Mouse (Mus musculus) E14TG2a.4 (cell line): ENCODE data around the gene Nrgn.

Experiments
- CTCF ChIP-seq: conservative IDR thresholded peaks from 2 replicates; pipeline ENCODE4 v1.5.1; 2014; ENCODE audit warnings: low read length
- NANOG ChIP-seq: IDR thresholded peaks from 2 replicates; pipeline ENCODE4 v1.6.1; 2014; ENCODE audit warnings: borderline replicate concordance, low read length, mixed read lengths
- POU5F1 ChIP-seq: IDR thresholded peaks from 2 replicates; pipeline ENCODE4 v1.6.1; 2014; ENCODE audit warnings: low read length, borderline replicate concordance

DNA sequence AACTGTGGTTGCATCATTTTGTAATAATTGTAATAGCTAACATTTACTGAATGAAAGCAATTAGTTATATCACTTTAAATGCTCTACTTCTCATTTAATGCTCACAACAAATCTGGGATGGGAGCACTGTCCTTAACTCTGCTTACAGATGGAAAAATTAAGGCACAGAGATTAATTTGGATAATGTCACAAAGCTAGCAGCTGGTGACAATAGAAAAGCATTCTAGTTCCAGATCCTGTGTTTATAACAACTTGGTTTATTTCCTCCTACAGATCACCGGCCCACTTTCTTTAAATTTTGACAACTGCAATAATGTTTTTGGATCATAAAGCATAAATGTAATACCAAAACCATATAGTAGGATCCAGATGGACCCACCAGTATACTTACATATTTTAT is 46.7 kb downstream of the Nrgn start:
- TF ChIP-seq CTCF (no peak), NANOG (no peak), POU5F1 (no peak)
